Mouse (Mus musculus) forebrain, embryonic 15.5 days (tissue): Measurements from ENCODE around the gene Zwint. TPM values are rescaled to one million over a fixed set of nuclear protein-coding genes. Genes with fewer than 3 reads are reported as not detected.

ENCODE experiments used
- ATAC-seq: fragments of 200-750 bp; cut with Nextera tagmentation; replicated peaks from 2 replicates; pipeline ENCODE4 v1.8.0; 2017; ENCODE audit warnings: mild to moderate bottlenecking, moderate TSS enrichment, moderate library complexity
- H3K27ac ChIP-seq: fragments of 300-500 bp; sonication (generic); replicated peaks from 2 replicates; pipeline ENCODE4 v1.5.1; 2015; ENCODE audit warnings: mild to moderate bottlenecking, inconsistent platforms
- H3K27me3 ChIP-seq: fragments of 300-500 bp; sonication (generic); 2 replicates; pipeline ENCODE4 v1.6.1; 2015; ENCODE audit warnings: inconsistent platforms
- H3K36me3 ChIP-seq: fragments of 300-500 bp; sonication (generic); 2 replicates; pipeline ENCODE4 v1.6.1; 2015; ENCODE audit warnings: mild to moderate bottlenecking, inconsistent platforms
- H3K4me1 ChIP-seq: fragments of 300-500 bp; sonication (generic); 2 replicates; pipeline ENCODE4 v1.6.1; 2015; ENCODE audit warnings: inconsistent platforms
- H3K4me2 ChIP-seq: fragments of 300-500 bp; sonication (generic); replicated peaks from 2 replicates; pipeline ENCODE4 v1.6.1; 2015; ENCODE audit warnings: mild to moderate bottlenecking, inconsistent platforms
- H3K4me3 ChIP-seq: fragments of 300-500 bp; sonication (generic); 2 replicates; pipeline ENCODE4 v1.5.1; 2015; ENCODE audit warnings: mild to moderate bottlenecking, inconsistent platforms
- H3K9ac ChIP-seq: fragments of 300-500 bp; sonication (generic); replicated peaks from 2 replicates; pipeline ENCODE4 v1.6.1; 2015; ENCODE audit warnings: mild to moderate bottlenecking, inconsistent platforms
- H3K9me3 ChIP-seq: fragments of 300-500 bp; sonication (generic); 2 replicates; pipeline ENCODE4 v1.6.1; 2016; ENCODE audit warnings: inconsistent platforms
- WGBS: fragments of 180-500 bp; shearing (Covaris S2); methylation state at CpG from one replicate; pipeline ENCODE4 v1.1.7; 2015; ENCODE audit warnings: mixed read lengths; 5-methylcytosine and 5-hydroxymethylcytosine counted together
- polyA plus RNA-seq: library from polyadenylated mRNA; unstranded; fragments of >200 nt; fragmentation: Nextera tagmentation; extraction: Ambion mirVana; gene quantifications from 2 replicates; pipeline ENCODE4 v1.2.1, GENCODE M21; 2015

The Zwint gene
- polyA plus RNA-seq, 1 experiment from 2014 or later = 561 TPM

- H3K36me3 ChIP-seq = peaks cover 56% of the 10 kb centered on the region
- WGBS = 94% methylated on average over 1 of the region's 1 CpGs
- H3K4me1 ChIP-seq = no peaks in the 10 kb centered on the region
These were observed 14.4 kb downstream of the Zwint start for GRCm38 (mm10) chr10:72669086-72669485.

DNA sequence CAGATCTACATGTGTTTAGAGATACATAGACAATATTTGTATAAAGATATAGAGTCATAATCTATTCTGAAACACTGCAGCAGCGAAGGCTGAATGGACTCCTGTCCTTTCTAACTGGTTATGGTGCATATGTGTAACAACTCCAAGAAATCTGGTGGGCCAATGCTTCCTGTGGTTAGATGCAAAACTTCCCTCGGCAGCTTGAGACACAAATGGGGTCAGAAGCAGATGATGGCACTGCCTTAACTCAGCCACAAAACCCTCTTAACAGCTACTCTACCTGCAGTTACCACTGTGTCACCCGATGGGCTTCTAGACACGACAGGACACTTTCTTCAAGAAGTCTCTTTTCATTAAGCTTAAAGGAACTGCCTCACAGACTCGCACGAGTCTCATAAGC is 21.3 kb downstream of the Zwint start:
- Histone ChIP-seq H3K27me3 (no peaks in the 10 kb centered on the region), H3K36me3 (peaks cover 14% of the 10 kb centered on the region), H3K9me3 (no peaks in the 10 kb centered on the region), H3K27ac (no peak overlapping the region), H3K4me1 (no peaks in the 10 kb centered on the region), H3K4me3 (no peak overlapping the region), H3K4me2 (no peak overlapping the region), H3K9ac (no peak overlapping the region)
- ATAC-seq = no peak
- 94% methylated on average over 6 of the region's 6 CpGs for WGBS

More at GRCm38 (mm10) chr10:72669086-72669485, 14.4 kb downstream of the Zwint start:
- no peak for ATAC-seq
- no peaks in the 10 kb centered on the region for H3K27me3 ChIP-seq
- no peak overlapping the region for H3K4me2 ChIP-seq
- no peak overlapping the region for H3K9ac ChIP-seq
- H3K27ac ChIP-seq = no peak overlapping the region
- H3K4me3 ChIP-seq = no peak overlapping the region
- H3K9me3 ChIP-seq = no peaks in the 10 kb centered on the region

- no peak overlapping the region for H3K4me3 ChIP-seq
- no peak overlapping the region for H3K27ac ChIP-seq
- H3K4me2 ChIP-seq = no peak overlapping the region
- no peaks in the 10 kb centered on the region for H3K4me1 ChIP-seq
- no peaks in the 10 kb centered on the region for H3K27me3 ChIP-seq
- no peak for ATAC-seq
- H3K9ac ChIP-seq = no peak overlapping the region
- no peaks in the 10 kb centered on the region for H3K9me3 ChIP-seq
- H3K36me3 ChIP-seq = peaks cover 12% of the 10 kb centered on the region
- WGBS = 100% methylated on average over 1 of the region's 1 CpGs
These were observed 21.9 kb downstream of the Zwint start for GRCm38 (mm10) chr10:72676550-72676949.

- Histone ChIP-seq H3K4me3 (no peak overlapping the region), H3K4me1 (no peaks in the 10 kb centered on the region), H3K27ac (no peak overlapping the region), H3K9ac (no peak overlapping the region), H3K36me3 (peaks cover 7% of the 10 kb centered on the region), H3K4me2 (no peak overlapping the region), H3K27me3 (no peaks in the 10 kb centered on the region), H3K9me3 (no peaks in the 10 kb centered on the region)
- 82% methylated on average over 4 of the region's 4 CpGs for WGBS
- no peak for ATAC-seq
These were observed 24.4 kb downstream of the Zwint start for GRCm38 (mm10) chr10:72679086-72679485.

GRCm38 (mm10) chr10:72701092-72701491 is 46.4 kb downstream of the Zwint start:
- H3K4me1 ChIP-seq = no peaks in the 10 kb centered on the region
- no peaks in the 10 kb centered on the region for H3K36me3 ChIP-seq
- no peak overlapping the region for H3K4me2 ChIP-seq
- H3K27me3 ChIP-seq = no peaks in the 10 kb centered on the region
- WGBS = 81% methylated on average over 5 of the region's 5 CpGs
- ATAC-seq = no peak
- no peak overlapping the region for H3K27ac ChIP-seq
- no peak overlapping the region for H3K4me3 ChIP-seq
- H3K9me3 ChIP-seq = no peaks in the 10 kb centered on the region
- no peak overlapping the region for H3K9ac ChIP-seq

DNA sequence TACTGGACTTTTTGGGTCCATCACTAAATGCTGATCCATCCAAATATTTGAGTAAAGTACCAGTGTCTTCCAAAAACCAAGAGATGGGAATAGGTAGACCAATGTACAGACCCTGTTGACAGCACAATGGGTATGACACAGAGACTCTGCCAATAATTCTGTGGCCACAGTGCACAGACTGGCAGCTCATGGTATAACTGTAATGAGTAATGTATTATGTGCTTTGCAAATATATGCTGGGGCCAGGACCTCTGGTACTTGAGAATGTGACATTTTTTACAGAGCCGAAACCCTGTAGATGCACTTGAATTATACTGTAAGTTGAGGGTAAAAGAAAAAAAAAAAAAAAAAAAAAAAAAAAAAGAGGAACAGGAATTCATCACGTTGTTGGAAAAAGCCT is 59.1 kb downstream of the Zwint start:
- 49% methylated on average over 2 of the region's 2 CpGs for WGBS
- H3K4me2 ChIP-seq = no peak overlapping the region
- H3K27me3 ChIP-seq = no peaks in the 10 kb centered on the region
- H3K36me3 ChIP-seq = no peaks in the 10 kb centered on the region
- H3K9me3 ChIP-seq = no peaks in the 10 kb centered on the region
- no peaks in the 10 kb centered on the region for H3K4me1 ChIP-seq
- H3K4me3 ChIP-seq = no peak overlapping the region
- no peak overlapping the region for H3K27ac ChIP-seq
- H3K9ac ChIP-seq = no peak overlapping the region
- no peak for ATAC-seq
